Mouse (Mus musculus): ENCODE results near the gene Dag1.

GRCm38 (mm10) chr9:108267691-108268090, 3.9 kb upstream of the Dag1 start:
- TF ChIP-seq TAL1 (conservative IDR thresholded peaks at IDR 0.05; ENCODE audit: low read depth, low read length) (no peak), CTCF (IDR thresholded peaks at IDR 0.05; ENCODE audit: low read depth, low read length) (no peak), GATA2 (IDR thresholded peaks at IDR 0.05; ENCODE audit: borderline replicate concordance, low read depth, low read length) (no peak), GATA1 (IDR thresholded peaks at IDR 0.05; ENCODE audit: borderline replicate concordance, low read length) (no peak), POLR2AphosphoS5 (IDR thresholded peaks at IDR 0.05; ENCODE audit: insufficient replicate concordance, low read depth, low read length) (no peak)
